Mouse (Mus musculus): ENCODE measurements around the gene Serpina3m.
"Not testable (repeated sequence)": the region's sequence is repeated elsewhere in the genome, so short reads cannot be mapped to it uniquely, and the experiment has no call there.

Gene Serpina3m

GRCm38 (mm10) chr12:104391057-104391456, 52.8 kb downstream of the Serpina3m start:
- DNase-seq: not testable (repeated sequence)

- no peak for DNase-seq
These were observed 65.7 kb downstream of the Serpina3m start for GRCm38 (mm10) chr12:104403968-104404367.

- DNase-seq: peak in 1 of 2 experiments; percentile 43
These were observed 68.2 kb downstream of the Serpina3m start, which contains the start of gene Serpina3n for GRCm38 (mm10) chr12:104406454-104406885. Serpina3n (plus strand) TSS chr12:104406729.

GRCm38 (mm10) chr12:104412507-104412906, 74.2 kb downstream of the Serpina3m start:
- DNase-seq: no peak

GRCm38 (mm10) chr12:104414576-104414975, 76.3 kb downstream of the Serpina3m start:
- no peak for DNase-seq

- peak; percentile 32 to 62 for DNase-seq
These were observed 77.5 kb downstream of the Serpina3m start for GRCm38 (mm10) chr12:104415625-104416315.

GRCm38 (mm10) chr12:104418340-104419135, 80.3 kb downstream of the Serpina3m start:
- DNase-seq: peak; percentile 58 to 70

- no peak for DNase-seq
These were observed 80.8 kb downstream of the Serpina3m start for GRCm38 (mm10) chr12:104419136-104419462.

- no peak for DNase-seq
These were observed 84.5 kb downstream of the Serpina3m start for GRCm38 (mm10) chr12:104422615-104423392.

GRCm38 (mm10) chr12:104425591-104425990, 87.3 kb downstream of the Serpina3m start:
- DNase-seq: no peak

GRCm38 (mm10) chr12:104426915-104427314, 88.6 kb downstream of the Serpina3m start:
- DNase-seq: no peak

- no peak for DNase-seq
These were observed 93.1 kb downstream of the Serpina3m start for GRCm38 (mm10) chr12:104431359-104431758.

GRCm38 (mm10) chr12:104433214-104433613, 94.9 kb downstream of the Serpina3m start:
- no peak for DNase-seq

GRCm38 (mm10) chr12:104433951-104434735, 95.9 kb downstream of the Serpina3m start:
- DNase-seq: no peak

- peak; percentile 57 to 72 for DNase-seq
These were observed 101.9 kb downstream of the Serpina3m start for GRCm38 (mm10) chr12:104440087-104440760.

- DNase-seq: no peak
These were observed 105.4 kb downstream of the Serpina3m start for GRCm38 (mm10) chr12:104443716-104444115.
